Mouse (Mus musculus) olfactory bulb, adult 2 months (tissue): ENCODE measurements at regions not wholly inside any gene's neighbourhood (a gene's known extent, or its start where the extent isn't known, plus 50 kb on each side); places are given as distances from the start of the nearest gene placed in this dataset.

ENCODE experiments used
- H3K27ac ChIP-seq: fragments of 200-500 bp; 2 replicates; pipeline ENCODE4 v1.5.1; 2012; ENCODE audit warnings: low read depth, low read length; ENCODE audit not compliant: insufficient read depth
- H3K4me1 ChIP-seq: fragments of 200-500 bp; 2 replicates; pipeline ENCODE4 v1.6.1; 2012; ENCODE audit warnings: low read length; ENCODE audit not compliant: control insufficient read depth, insufficient read depth
- H3K4me3 ChIP-seq: fragments of 200-500 bp; 2 replicates; pipeline ENCODE4 v1.5.1; 2012; ENCODE audit warnings: mild to moderate bottlenecking, low read depth, low read length, moderate library complexity; ENCODE audit not compliant: insufficient read depth
- CTCF ChIP-seq: fragments of 200-500 bp; IDR thresholded peaks from 2 replicates; pipeline ENCODE4 v1.5.1; 2012; ENCODE audit warnings: low read depth, mild to moderate bottlenecking, low read length, moderate library complexity; ENCODE audit not compliant: insufficient read depth
- POLR2A ChIP-seq: fragments of 200-500 bp; IDR thresholded peaks from 2 replicates; pipeline ENCODE4 v1.6.1; 2012; ENCODE audit warnings: mild to moderate bottlenecking, low read depth, low read length, moderate library complexity; ENCODE audit not compliant: insufficient read depth
- WGBS: fragments of 180-500 bp; shearing (Covaris S2); methylation state at CpG from one replicate; pipeline ENCODE4 v1.1.7; 2018; 5-methylcytosine and 5-hydroxymethylcytosine counted together

GRCm38 (mm10) chr7:136267716-136268489 is 551.7 kb upstream of the Mki67 start:
- TF ChIP-seq CTCF, result no peak
- no peak for TF ChIP-seq POLR2A
- 80% methylated on average over 7 of the region's 7 CpGs for WGBS
- no peaks in the 10 kb centered on the region for H3K4me1 ChIP-seq
- no peak overlapping the region for H3K27ac ChIP-seq
- H3K4me3 ChIP-seq, result no peak overlapping the region

DNA sequence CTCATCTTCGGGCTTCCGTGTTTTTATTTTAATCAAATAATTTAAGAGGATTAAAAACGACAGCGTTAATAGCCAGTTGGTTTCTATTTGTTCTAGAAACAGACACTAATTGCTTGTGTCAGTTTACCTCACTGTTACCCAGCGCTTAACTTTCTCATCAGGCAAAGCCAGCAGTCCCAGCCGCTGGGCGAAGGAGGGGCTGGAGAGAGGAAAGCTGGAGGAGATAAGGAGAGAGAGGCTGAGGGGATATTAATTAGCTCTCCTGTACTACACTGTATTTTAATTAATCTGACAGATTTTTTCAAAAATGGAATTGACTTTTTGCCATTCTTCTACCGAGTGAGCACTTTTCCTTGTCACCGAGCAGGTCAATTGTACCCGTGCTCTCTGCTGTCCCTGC is 559.5 kb upstream of the Mki67 start:
- no peak for TF ChIP-seq POLR2A
- no peak for TF ChIP-seq CTCF
- H3K4me1 ChIP-seq, result no peaks in the 10 kb centered on the region
- no peak overlapping the region for H3K4me3 ChIP-seq
- H3K27ac ChIP-seq, result no peak overlapping the region
- 59% methylated on average over 10 of the region's 10 CpGs for WGBS

- WGBS, result 90% methylated on average over 6 of the region's 6 CpGs
- TF ChIP-seq POLR2A, result no peak
These were observed 567.6 kb upstream of the Mki67 start for GRCm38 (mm10) chr7:136283770-136284169.

GRCm38 (mm10) chr7:136285606-136286005 is 569.4 kb upstream of the Mki67 start:
- 100% methylated on average over 1 of the region's 1 CpGs for WGBS
- Histone ChIP-seq H3K4me3 (no peak overlapping the region), H3K27ac (no peak overlapping the region), H3K4me1 (no peaks in the 10 kb centered on the region)
- TF ChIP-seq CTCF (no peak), POLR2A (no peak)

More at GRCm38 (mm10) chr7:136283770-136284169, 567.6 kb upstream of the Mki67 start:
- no peak overlapping the region for H3K27ac ChIP-seq
- no peak overlapping the region for H3K4me3 ChIP-seq
- no peaks in the 10 kb centered on the region for H3K4me1 ChIP-seq

DNA sequence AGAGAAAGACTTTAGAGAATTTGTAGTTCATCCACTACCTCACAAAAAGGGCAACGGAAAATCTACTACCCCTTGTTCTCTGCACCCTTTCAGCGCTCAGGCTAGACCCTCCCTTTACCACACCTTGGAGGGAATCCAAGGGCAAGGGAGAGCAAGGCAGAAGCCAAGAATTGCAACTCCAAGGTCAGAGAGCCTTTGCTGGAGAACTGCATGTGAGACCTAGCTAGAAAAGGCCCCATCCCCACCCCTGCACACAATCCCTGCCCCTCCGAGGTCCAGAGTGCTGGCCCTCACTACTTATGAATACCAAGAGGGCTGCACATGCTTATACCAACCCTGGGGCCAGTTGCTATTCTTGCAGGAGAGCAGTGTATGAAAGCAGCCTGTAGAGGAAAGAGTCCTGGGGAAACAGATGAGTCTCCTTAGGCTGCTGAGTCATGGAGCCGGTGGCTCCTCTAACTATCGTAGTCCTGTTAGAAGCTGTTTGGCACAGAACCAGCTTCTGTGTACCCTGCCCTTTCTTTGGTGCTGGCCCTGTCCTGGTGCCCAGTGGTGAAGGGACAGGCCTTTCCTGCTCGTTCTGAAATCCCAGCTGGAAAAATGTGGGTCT is 577.5 kb upstream of the Mki67 start:
- Histone ChIP-seq H3K27ac (no peak overlapping the region), H3K4me3 (no peak overlapping the region), H3K4me1 (no peaks in the 10 kb centered on the region; the same call in 1 of the 2 replicates)
- no peak for TF ChIP-seq CTCF
- TF ChIP-seq POLR2A, result no peak
- 47% methylated on average over 6 of the region's 6 CpGs for WGBS

- no peaks in the 10 kb centered on the region; the same call in 1 of the 2 replicates for H3K4me1 ChIP-seq
- WGBS, result 63% methylated on average over 4 of the region's 4 CpGs
- no peak for TF ChIP-seq CTCF
- TF ChIP-seq POLR2A, result no peak
- H3K4me3 ChIP-seq, result no peak overlapping the region
- H3K27ac ChIP-seq, result no peak overlapping the region
These were observed 578.3 kb upstream of the Mki67 start for GRCm38 (mm10) chr7:136294445-136294844.

DNA sequence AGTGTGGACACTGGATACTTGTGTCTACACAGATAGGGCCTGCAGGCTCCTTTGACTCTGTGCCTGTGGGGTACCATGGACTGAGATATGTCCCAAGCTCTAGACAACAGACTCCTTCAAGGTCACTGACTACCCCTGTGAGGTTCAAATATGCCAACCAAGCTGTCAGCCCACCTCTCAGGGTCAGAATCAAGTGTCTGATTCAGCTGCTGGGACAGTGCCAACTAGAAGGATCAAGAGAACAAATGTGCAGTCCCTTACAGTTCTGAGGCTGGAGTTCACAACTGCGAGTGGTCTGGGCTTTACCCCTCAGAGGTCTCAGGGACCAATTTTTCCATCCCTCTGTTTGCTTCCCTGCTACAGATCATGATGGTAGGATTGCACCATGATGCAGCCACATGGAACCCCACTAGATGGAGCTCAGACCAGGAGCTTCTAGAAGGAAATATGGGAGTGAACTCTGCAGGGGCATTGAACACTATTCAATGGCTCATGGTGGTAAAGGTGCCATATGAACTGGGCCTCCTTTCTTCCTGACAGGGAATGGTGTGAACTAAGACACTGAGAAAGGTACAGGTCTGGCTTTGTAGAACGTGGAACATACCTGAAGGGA is 581.8 kb upstream of the Mki67 start:
- Histone ChIP-seq H3K4me1 (no peaks in the 10 kb centered on the region; the same call in 1 of the 2 replicates), H3K27ac (no peak overlapping the region), H3K4me3 (no peak overlapping the region)
- no peak for TF ChIP-seq POLR2A
- 83% methylated on average over 2 of the region's 2 CpGs for WGBS

DNA sequence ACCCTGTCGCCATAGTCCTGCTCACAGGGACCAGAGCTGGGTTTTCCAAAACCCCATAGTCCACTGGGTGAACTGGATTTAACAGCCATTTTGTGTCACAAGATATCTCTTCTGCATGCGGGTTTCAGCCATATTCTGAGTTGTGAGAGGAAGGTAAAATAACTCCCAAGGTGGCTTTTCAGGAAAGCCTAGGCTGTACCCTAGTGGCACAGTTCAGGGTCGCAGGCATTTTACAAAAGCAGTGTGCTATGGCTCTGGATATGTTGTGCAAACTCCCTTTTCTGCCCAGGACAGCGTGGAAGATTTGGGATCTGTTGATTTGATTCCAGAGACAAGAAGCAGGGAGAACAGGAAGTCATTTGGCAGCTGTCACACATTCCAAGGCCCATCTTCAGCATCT is 588.3 kb upstream of the Mgmt start:
- 0 out of 2 replicates have a peak, but pooled peaks cover 3% of the 10 kb centered on the region for H3K4me1 ChIP-seq
- 72% methylated on average over 4 of the region's 4 CpGs for WGBS
- TF ChIP-seq CTCF (no peak), POLR2A (no peak)
- H3K27ac ChIP-seq, result no peak overlapping the region
- H3K4me3 ChIP-seq, result no peak overlapping the region

DNA sequence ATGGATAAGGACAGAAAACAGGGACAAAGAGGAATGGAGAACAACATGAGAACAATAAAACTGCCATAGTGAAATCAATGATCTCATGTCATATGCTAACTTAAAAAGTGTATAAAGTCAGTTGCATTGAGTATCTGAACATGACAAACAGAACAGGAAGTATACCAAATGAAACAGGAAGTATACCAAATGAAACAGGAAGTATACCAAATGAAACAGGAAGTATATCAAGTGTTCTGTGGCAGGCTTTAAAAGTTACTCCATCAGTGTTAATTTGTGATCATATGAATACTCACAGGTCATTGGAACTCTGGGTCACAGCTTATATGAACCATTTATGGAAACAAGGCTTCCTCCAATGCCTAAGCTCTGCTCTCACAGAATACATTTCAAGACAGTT is 585.6 kb upstream of the Mgmt start:
- H3K4me1 ChIP-seq, result 0 out of 2 replicates have a peak, but pooled peaks cover 3% of the 10 kb centered on the region
- no peak for TF ChIP-seq POLR2A
- no peak overlapping the region for H3K4me3 ChIP-seq
- H3K27ac ChIP-seq, result no peak overlapping the region
